9 mouse cellular contexts compared by ENCODE assay signal in the genomic region with DNA sequence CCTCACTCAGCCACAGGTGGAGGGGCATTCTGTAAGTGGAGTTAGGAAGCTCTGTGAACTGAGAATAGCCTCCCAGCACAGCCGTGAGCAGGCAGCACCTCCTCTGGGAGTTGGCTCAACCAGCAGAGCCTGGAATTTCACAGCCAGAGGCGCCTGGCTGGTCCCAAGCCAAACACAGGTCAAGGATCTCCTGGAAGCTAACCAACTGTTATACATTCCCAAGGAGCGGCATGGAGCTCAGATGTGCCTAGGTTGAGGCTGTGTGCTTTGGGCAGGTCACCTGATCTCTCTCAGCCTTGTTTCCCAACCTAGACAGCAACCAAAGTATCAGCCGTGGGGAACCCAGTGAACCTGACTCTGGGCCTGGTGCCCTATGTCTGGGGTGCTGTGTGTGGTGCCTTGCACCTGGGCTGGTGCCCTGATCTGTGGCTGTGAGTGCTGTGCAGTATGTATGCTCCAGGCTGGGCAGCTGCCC. TPM values are rescaled to one million over a fixed set of nuclear protein-coding genes. Genes with fewer than 3 reads are reported as not detected.
DNase-seq lines count a peak whose midpoint lies in the region; ATAC-seq and TF ChIP-seq lines count a peak whose summit lies in the region.
"Had no signal": no experiment of that assay in that cellular context is flagged by ENCODE, and none has a peak within 500 bp of the region (broad histone marks: within the 10 kb centered on the region; RNA-seq: fewer than 3 reads in every experiment).

No protein-coding gene starts in this region.

- ATAC-seq in midbrain, embryonic 11.5 days (ENCODE audit: low FRiP score) = no peak
- no peak for ATAC-seq in midbrain, embryonic 16.5 days

- H3K27ac ChIP-seq in midbrain, embryonic 11.5 days (ENCODE audit: low read depth, low read length) = no peak overlapping the region
- no peak overlapping the region for H3K27ac ChIP-seq in midbrain, embryonic 16.5 days (ENCODE audit: low read length)
- peak overlapping the region; percentile 14; the same call in 1 of the 2 replicates for H3K27ac ChIP-seq in kidney, adult 2 months (ENCODE audit: insufficient read depth, low read depth, low read length)
- H3K27ac ChIP-seq: liver, embryonic 14.5 days had no signal

- peaks cover 15% of the 10 kb centered on the region for H3K27me3 ChIP-seq in midbrain, embryonic 11.5 days (ENCODE audit: control insufficient read depth, insufficient read depth, low read length)
- H3K27me3 ChIP-seq in midbrain, embryonic 16.5 days (ENCODE audit: control insufficient read depth, insufficient read depth, low read depth, low read length) = peaks cover 19% of the 10 kb centered on the region
- H3K27me3 ChIP-seq in kidney, adult 2 months (replicated peaks; ENCODE audit: control insufficient read depth, insufficient read depth, low read length) = no peaks in the 10 kb centered on the region

- no peaks in the 10 kb centered on the region for H3K9me3 ChIP-seq in midbrain, embryonic 11.5 days (ENCODE audit: control insufficient read depth, low read length)
- H3K9me3 ChIP-seq in midbrain, embryonic 16.5 days (replicated peaks; ENCODE audit: control insufficient read depth, low read length, poor library complexity, severe bottlenecking) = no peaks in the 10 kb centered on the region

- no peak for TF ChIP-seq POLR2A in kidney, adult 2 months (IDR thresholded peaks at IDR 0.05; ENCODE audit: low read depth, low read length)

- no peak for TF ChIP-seq CTCF in kidney, adult 2 months (conservative IDR thresholded peaks at IDR 0.05; ENCODE audit: insufficient read depth, insufficient read length, low read depth, low read length)

- no peaks in the 10 kb centered on the region for H3K4me1 ChIP-seq in midbrain, embryonic 11.5 days (ENCODE audit: control insufficient read depth, insufficient read depth, low read length)
- peaks cover 4% of the 10 kb centered on the region; the same call in 1 of the 2 replicates for H3K4me1 ChIP-seq in midbrain, embryonic 16.5 days (ENCODE audit: control insufficient read depth, insufficient read depth, low read length)
- H3K4me1 ChIP-seq in kidney, adult 2 months (ENCODE audit: control insufficient read depth, insufficient read depth, low read length) = peaks cover 19% of the 10 kb centered on the region

- H3K36me3 ChIP-seq in midbrain, embryonic 11.5 days (ENCODE audit: control insufficient read depth, insufficient read depth, low read length) = no peaks in the 10 kb centered on the region
- no peaks in the 10 kb centered on the region for H3K36me3 ChIP-seq in midbrain, embryonic 16.5 days (ENCODE audit: control insufficient read depth, insufficient read depth, low read length)
- no peaks in the 10 kb centered on the region for H3K36me3 ChIP-seq in kidney, adult 2 months (ENCODE audit: control insufficient read depth, insufficient read depth, low read length)

- WGBS in midbrain, embryonic 11.5 days = 90% methylated on average over 4 of the region's 4 CpGs
- 68% methylated on average over 4 of the region's 4 CpGs for WGBS in midbrain, embryonic 16.5 days
- WGBS in kidney, adult 2 months = 9% methylated on average over 4 of the region's 4 CpGs

- DNase-seq in midbrain, embryonic 11.5 days (ENCODE audit: low spot score, missing footprints) = peak; percentile 54
- peak; percentile 76 to 77 for DNase-seq in gastrocnemius, adult 8-10 months (ENCODE audit: low spot score in 2 of 2)
- peak; percentile 97 for DNase-seq in kidney, adult 2 months
- peak; percentile 90 for DNase-seq in lung, postnatal 36 days
- no peak for DNase-seq in layer of hippocampus, adult 18-20 months (ENCODE audit: low spot score in 2 of 2)
- DNase-seq in right cerebral cortex, postnatal 4 days = no peak
- no peak for DNase-seq in cerebellum, adult 9-10 months

- H3K4me3 ChIP-seq in midbrain, embryonic 11.5 days (ENCODE audit: low read depth, low read length) = no peak overlapping the region
- H3K4me3 ChIP-seq in midbrain, embryonic 16.5 days (ENCODE audit: low read depth, low read length) = no peak overlapping the region
- H3K4me3 ChIP-seq in kidney, adult 2 months (ENCODE audit: insufficient read depth, low read depth, low read length) = no peak overlapping the region

- H3K9ac ChIP-seq in midbrain, embryonic 11.5 days (ENCODE audit: low read length) = no peak overlapping the region
- no peak overlapping the region for H3K9ac ChIP-seq in midbrain, embryonic 16.5 days (ENCODE audit: low read depth, low read length)
- H3K9ac ChIP-seq: liver, embryonic 14.5 days had no signal

- H3K4me2 ChIP-seq in midbrain, embryonic 11.5 days = no peak overlapping the region
- no peak overlapping the region for H3K4me2 ChIP-seq in midbrain, embryonic 16.5 days (ENCODE audit: low read length)

RNA-seq across cellular contexts. Expression of gene Htra3, which starts 5.5 kb away (rescaled TPM):
- polyA plus RNA-seq in midbrain, embryonic 11.5 days (2014; fragmentation: Nextera tagmentation; extraction: Ambion mirVana) = 6.0 and 7.6 TPM in 2 replicates
- polyA plus RNA-seq in midbrain, embryonic 16.5 days (2015; fragmentation: Nextera tagmentation; extraction: Ambion mirVana) = 15.1 and 15.7 TPM in 2 replicates
- 10 to 100 TPM; 19.9 to 34.2 (median 25.1) TPM for total RNA-seq in gastrocnemius, adult 8-10 months (2022)
- polyA plus RNA-seq in kidney, adult 2 months (2012; rRNA removed) = 9.8 and 12.4 TPM in 2 replicates
- total RNA-seq in layer of hippocampus, adult 18-20 months (2021) = 1 to 10 TPM; 7.5 to 7.7 TPM

Comparison
In these comparisons a context has a peak if more than half of its experiments do, and no peak if none do; other contexts are left out.
1. DNase-seq: peak in midbrain, embryonic 11.5 days (single experiment), gastrocnemius, adult 8-10 months (2 of 2), kidney, adult 2 months (single experiment) and lung, postnatal 36 days (single experiment); none in layer of hippocampus, adult 18-20 months (0 of 2), right cerebral cortex, postnatal 4 days (single experiment) and cerebellum, adult 9-10 months (single experiment).